Mouse (Mus musculus) lung, postnatal 0 days (tissue): ENCODE measurements around the gene Itgb2.

Experiments used
- CTCF ChIP-seq: IDR thresholded peaks from 2 replicates; pipeline ENCODE4 v1.5.1; 2016; ENCODE audit warnings: antibody characterized with exemption, mild to moderate bottlenecking
- EP300 ChIP-seq: IDR thresholded peaks from 2 replicates; pipeline ENCODE4 v1.6.1; 2016; ENCODE audit warnings: antibody characterized with exemption, mild to moderate bottlenecking, control low read depth

DNA sequence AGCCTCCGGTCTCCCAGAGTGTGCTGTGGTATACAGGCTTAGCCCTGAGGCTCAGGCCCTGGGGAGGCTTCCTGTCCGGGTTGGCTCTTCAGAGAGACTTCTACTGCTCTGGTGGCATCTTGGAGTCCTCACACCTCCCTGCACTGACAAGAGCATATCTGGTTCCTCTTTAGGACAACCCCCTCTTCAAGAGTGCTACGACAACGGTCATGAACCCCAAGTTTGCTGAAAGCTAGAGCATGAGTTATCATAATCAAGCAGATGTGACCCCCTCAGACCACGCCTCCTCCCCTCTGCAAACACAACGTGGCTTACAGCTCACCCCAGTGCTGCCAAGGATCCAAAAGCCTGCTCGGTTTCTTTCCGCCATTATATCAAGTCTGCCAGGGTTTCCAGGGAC, 35.0 kb downstream of the Itgb2 start:
- TF ChIP-seq CTCF (no peak), EP300 (no peak)
